Comparison of ENCODE assay signal across 8 mouse cellular contexts in genomic region chr13:101800833-101801371, GRCm38 (mm10). TPM values are rescaled to one million over a fixed set of nuclear protein-coding genes. Genes with fewer than 3 reads are reported as not detected.
DNase-seq lines count a peak whose midpoint lies in the region; ATAC-seq and TF ChIP-seq lines count a peak whose summit lies in the region.

No protein-coding gene starts in this region.

- no peaks in the 10 kb centered on the region for H3K36me3 ChIP-seq in kidney, embryonic 15.5 days
- no peaks in the 10 kb centered on the region for H3K36me3 ChIP-seq in embryonic facial prominence, embryonic 12.5 days
- no peaks in the 10 kb centered on the region for H3K36me3 ChIP-seq in hindbrain, postnatal 0 days (ENCODE audit: insufficient read depth, low read length)
- H3K36me3 ChIP-seq in midbrain, postnatal 0 days (ENCODE audit: insufficient read depth, low read length): no peaks in the 10 kb centered on the region

- H3K9ac ChIP-seq in kidney, embryonic 15.5 days: peak overlapping the region; percentile 55
- H3K9ac ChIP-seq in embryonic facial prominence, embryonic 12.5 days: peak overlapping the region; percentile 63
- H3K9ac ChIP-seq in hindbrain, postnatal 0 days (replicated peaks; ENCODE audit: low read length): peak overlapping the region; percentile 68
- H3K9ac ChIP-seq in midbrain, postnatal 0 days (replicated peaks; ENCODE audit: low read length, poor library complexity, severe bottlenecking): peak overlapping the region; percentile 67

- H3K4me3 ChIP-seq in kidney, embryonic 15.5 days (replicated peaks): peak overlapping the region; percentile 49
- peak overlapping the region; percentile 36 for H3K4me3 ChIP-seq in embryonic facial prominence, embryonic 12.5 days
- peak overlapping the region; percentile 45 for H3K4me3 ChIP-seq in hindbrain, postnatal 0 days (ENCODE audit: low read length)
- H3K4me3 ChIP-seq in midbrain, postnatal 0 days (ENCODE audit: low read depth, low read length): peak overlapping the region; percentile 39

- ATAC-seq in kidney, embryonic 15.5 days (replicated peaks; ENCODE audit: low FRiP score): 0 out of 2 replicates have a peak, but pooled peaks have one; percentile 17
- peak; percentile 49; the same call in 1 of the 2 replicates for ATAC-seq in embryonic facial prominence, embryonic 12.5 days (ENCODE audit: insufficient number of reproducible peaks, insufficient read depth, low FRiP score, low TSS enrichment)
- no peak; the same call in 1 of the 2 replicates for ATAC-seq in hindbrain, postnatal 0 days
- peak; percentile 57; the same call in 1 of the 2 replicates for ATAC-seq in midbrain, postnatal 0 days (ENCODE audit: low FRiP score)

- peaks cover 13% of the 10 kb centered on the region for H3K4me1 ChIP-seq in kidney, embryonic 15.5 days
- H3K4me1 ChIP-seq in embryonic facial prominence, embryonic 12.5 days: 0 out of 2 replicates have a peak, but pooled peaks cover 3% of the 10 kb centered on the region
- 0 out of 2 replicates have a peak, but pooled peaks cover 5% of the 10 kb centered on the region for H3K4me1 ChIP-seq in hindbrain, postnatal 0 days (ENCODE audit: insufficient read depth, low read length)
- H3K4me1 ChIP-seq in midbrain, postnatal 0 days (ENCODE audit: insufficient read depth, low read length): 0 out of 2 replicates have a peak, but pooled peaks cover 2% of the 10 kb centered on the region

- no peak overlapping the region for H3K27ac ChIP-seq in kidney, embryonic 15.5 days
- H3K27ac ChIP-seq in embryonic facial prominence, embryonic 12.5 days: no peak overlapping the region
- H3K27ac ChIP-seq in hindbrain, postnatal 0 days: peak overlapping the region; percentile 85
- H3K27ac ChIP-seq in midbrain, postnatal 0 days (ENCODE audit: low read depth, low read length): peak overlapping the region; percentile 73

- no peak for TF ChIP-seq CTCF in hindbrain, postnatal 0 days (IDR thresholded peaks at IDR 0.05; ENCODE audit: low read depth)
- TF ChIP-seq CTCF in midbrain, postnatal 0 days (IDR thresholded peaks at IDR 0.05): no peak

- DNase-seq in kidney, postnatal 25 days: no peak
- no peak for DNase-seq in hindbrain, postnatal 0 days (ENCODE audit: low spot score)
- DNase-seq in midbrain, postnatal 0 days (ENCODE audit: low spot score): no peak
- no peak for DNase-seq in layer of hippocampus, postnatal 25 days (ENCODE audit: extremely low spot score in 1 of 2, low spot score in 1 of 2)
- DNase-seq in urinary bladder, postnatal 14 days (ENCODE audit: low spot score): no peak
- DNase-seq in left cerebral cortex, adult 11 months (ENCODE audit: low spot score): no peak

- WGBS in kidney, embryonic 15.5 days: 38% methylated on average over 10 of the region's 10 CpGs
- 24% methylated on average over 10 of the region's 10 CpGs for WGBS in embryonic facial prominence, embryonic 12.5 days
- 16% methylated on average over 10 of the region's 10 CpGs for WGBS in hindbrain, postnatal 0 days
- 16% methylated on average over 10 of the region's 10 CpGs for WGBS in midbrain, postnatal 0 days

- no peaks in the 10 kb centered on the region for H3K9me3 ChIP-seq in kidney, embryonic 15.5 days (replicated peaks)
- no peaks in the 10 kb centered on the region for H3K9me3 ChIP-seq in embryonic facial prominence, embryonic 12.5 days
- no peaks in the 10 kb centered on the region for H3K9me3 ChIP-seq in hindbrain, postnatal 0 days (ENCODE audit: low read length)
- no peaks in the 10 kb centered on the region for H3K9me3 ChIP-seq in midbrain, postnatal 0 days (ENCODE audit: low read length)

- H3K4me2 ChIP-seq in kidney, embryonic 15.5 days: peak overlapping the region; percentile 82
- H3K4me2 ChIP-seq in embryonic facial prominence, embryonic 12.5 days (replicated peaks): peak overlapping the region; percentile 71
- H3K4me2 ChIP-seq in hindbrain, postnatal 0 days (ENCODE audit: low read depth, low read length): peak overlapping the region; percentile 78
- peak overlapping the region; percentile 78 for H3K4me2 ChIP-seq in midbrain, postnatal 0 days (ENCODE audit: low read depth, low read length, poor library complexity, severe bottlenecking)

- peaks cover 8% of the 10 kb centered on the region for H3K27me3 ChIP-seq in kidney, embryonic 15.5 days
- H3K27me3 ChIP-seq in embryonic facial prominence, embryonic 12.5 days: no peaks in the 10 kb centered on the region
- no peaks in the 10 kb centered on the region for H3K27me3 ChIP-seq in hindbrain, postnatal 0 days (ENCODE audit: insufficient read depth, low read length)
- no peaks in the 10 kb centered on the region for H3K27me3 ChIP-seq in midbrain, postnatal 0 days (ENCODE audit: insufficient read depth, low read length)

RNA-seq across cellular contexts. Expression of gene Pik3r1, which starts 32.9 kb away (rescaled TPM):
- 40.3 and 40.9 TPM in 2 replicates for polyA plus RNA-seq in kidney, embryonic 15.5 days (2015; fragmentation: Nextera tagmentation; extraction: Ambion mirVana)
- 36.1 and 36.5 TPM in 2 replicates for polyA plus RNA-seq in embryonic facial prominence, embryonic 12.5 days (2016; fragmentation: Nextera tagmentation; extraction: Ambion mirVana)
- total RNA-seq in hindbrain, postnatal 0 days (2014; rRNA removed): 95.6 and 111 TPM in 2 replicates
- 56.2 and 58.1 TPM in 2 replicates for polyA plus RNA-seq in hindbrain, postnatal 0 days (2015; fragmentation: Nextera tagmentation; extraction: Ambion mirVana)
- 99.2 and 116 TPM in 2 replicates for total RNA-seq in midbrain, postnatal 0 days (2014; rRNA removed)
- 43.0 and 54.4 TPM in 2 replicates for polyA plus RNA-seq in midbrain, postnatal 0 days (2015; fragmentation: Nextera tagmentation; extraction: Ambion mirVana)
- total RNA-seq in layer of hippocampus, postnatal 25 days (2021): 10 to 100 TPM; 83.9 to 85.4 TPM

Comparison
In these comparisons a context has a peak if more than half of its experiments do, and no peak if none do; other contexts are left out.
1. H3K27ac ChIP-seq: peak in hindbrain, postnatal 0 days (single experiment) and midbrain, postnatal 0 days (single experiment); none in kidney, embryonic 15.5 days (single experiment) and embryonic facial prominence, embryonic 12.5 days (single experiment).
2. Peak in every context shown above with its lines, with median percentiles within 50 percentile points of each other: H3K4me2 ChIP-seq, H3K4me3 ChIP-seq and H3K9ac ChIP-seq.